Mouse (Mus musculus): ENCODE results near the gene Rnf26. TPM values are rescaled to one million over a fixed set of nuclear protein-coding genes. Genes with fewer than 3 reads are reported as not detected.

The Rnf26 gene
- polyA plus RNA-seq, 1 experiment, result 40.2 TPM

- 0 out of 2 replicates have a peak overlapping the region, but pooled peaks have one; percentile 5 for H3K4me3 ChIP-seq (ENCODE audit: insufficient read depth, low read length)
- no peak for TF ChIP-seq POLR2A (IDR thresholded peaks at IDR 0.05; ENCODE audit: low read depth, low read length)
- TF ChIP-seq CTCF (IDR thresholded peaks at IDR 0.05; ENCODE audit: borderline replicate concordance, insufficient read depth, low read length), result peak; percentile 30; the same call in 1 of the 2 replicates
- H3K27ac ChIP-seq (ENCODE audit: insufficient read depth, low read length), result no peak overlapping the region
- peaks cover 9% of the 10 kb centered on the region; the same call in 1 of the 2 replicates for H3K4me1 ChIP-seq (ENCODE audit: control insufficient read depth, insufficient read depth, low read length)
These were observed 3.8 kb downstream of the Rnf26 start for GRCm38 (mm10) chr9:44109360-44110095.

GRCm38 (mm10) chr9:44108269-44109055 lies 4.9 kb downstream of the Rnf26 start:
- no peak for TF ChIP-seq CTCF (IDR thresholded peaks at IDR 0.05; ENCODE audit: borderline replicate concordance, insufficient read depth, low read length)
- no peak for TF ChIP-seq POLR2A (IDR thresholded peaks at IDR 0.05; ENCODE audit: low read depth, low read length)
- H3K27ac ChIP-seq (ENCODE audit: insufficient read depth, low read length), result no peak overlapping the region
- H3K4me3 ChIP-seq (ENCODE audit: insufficient read depth, low read length), result no peak overlapping the region
- 0 out of 2 replicates have a peak, but pooled peaks cover 9% of the 10 kb centered on the region for H3K4me1 ChIP-seq (ENCODE audit: control insufficient read depth, insufficient read depth, low read length)

- TF ChIP-seq POLR2A (IDR thresholded peaks at IDR 0.05; ENCODE audit: low read depth, low read length) (no peak), CTCF (IDR thresholded peaks at IDR 0.05; ENCODE audit: borderline replicate concordance, insufficient read depth, low read length) (0 out of 2 replicates have a peak, but pooled peaks have one; percentile 13)
- Histone ChIP-seq H3K4me3 (ENCODE audit: insufficient read depth, low read length) (peak overlapping the region; percentile 7), H3K27ac (ENCODE audit: insufficient read depth, low read length) (peak overlapping the region; percentile 80), H3K4me1 (ENCODE audit: control insufficient read depth, insufficient read depth, low read length) (0 out of 2 replicates have a peak, but pooled peaks cover 9% of the 10 kb centered on the region)
These were observed 5.6 kb downstream of the Rnf26 start for GRCm38 (mm10) chr9:44107557-44108179.

GRCm38 (mm10) chr9:44107110-44107509 lies 6.2 kb downstream of the Rnf26 start, which contains the start of gene C1qtnf5:
C1qtnf5 (plus strand) TSS chr9:44107245.
- Histone ChIP-seq H3K4me3 (ENCODE audit: insufficient read depth, low read length) (peak within 1 kb of the TSS; percentile 7), H3K27ac (ENCODE audit: insufficient read depth, low read length) (peak within 1 kb of the TSS; percentile 80), H3K4me1 (ENCODE audit: control insufficient read depth, insufficient read depth, low read length) (0 out of 2 replicates have a peak, but pooled peaks cover 9% of the 10 kb centered on the region)
- TF ChIP-seq CTCF (IDR thresholded peaks at IDR 0.05; ENCODE audit: borderline replicate concordance, insufficient read depth, low read length), result no peak
- peak; percentile 60 for TF ChIP-seq POLR2A (IDR thresholded peaks at IDR 0.05; ENCODE audit: low read depth, low read length)

GRCm38 (mm10) chr9:44106596-44106995 lies 6.7 kb downstream of the Rnf26 start:
- Histone ChIP-seq H3K4me3 (ENCODE audit: insufficient read depth, low read length) (no peak overlapping the region), H3K27ac (ENCODE audit: insufficient read depth, low read length) (peak overlapping the region; percentile 46), H3K4me1 (ENCODE audit: control insufficient read depth, insufficient read depth, low read length) (0 out of 2 replicates have a peak, but pooled peaks cover 9% of the 10 kb centered on the region)
- no peak for TF ChIP-seq CTCF (IDR thresholded peaks at IDR 0.05; ENCODE audit: borderline replicate concordance, insufficient read depth, low read length)

GRCm38 (mm10) chr9:44106182-44106581 lies 7.1 kb downstream of the Rnf26 start:
- Histone ChIP-seq H3K4me3 (ENCODE audit: insufficient read depth, low read length) (no peak overlapping the region), H3K4me1 (ENCODE audit: control insufficient read depth, insufficient read depth, low read length) (0 out of 2 replicates have a peak, but pooled peaks cover 9% of the 10 kb centered on the region), H3K27ac (ENCODE audit: insufficient read depth, low read length) (no peak overlapping the region)
- TF ChIP-seq POLR2A (IDR thresholded peaks at IDR 0.05; ENCODE audit: low read depth, low read length) (no peak), CTCF (IDR thresholded peaks at IDR 0.05; ENCODE audit: borderline replicate concordance, insufficient read depth, low read length) (no peak)

- TF ChIP-seq POLR2A (IDR thresholded peaks at IDR 0.05; ENCODE audit: low read depth, low read length), result no peak
- TF ChIP-seq CTCF (IDR thresholded peaks at IDR 0.05; ENCODE audit: borderline replicate concordance, insufficient read depth, low read length), result no peak
- Histone ChIP-seq H3K4me3 (ENCODE audit: insufficient read depth, low read length) (no peak overlapping the region), H3K4me1 (ENCODE audit: control insufficient read depth, insufficient read depth, low read length) (0 out of 2 replicates have a peak, but pooled peaks cover 9% of the 10 kb centered on the region), H3K27ac (ENCODE audit: insufficient read depth, low read length) (no peak overlapping the region)
These were observed 7.5 kb downstream of the Rnf26 start for GRCm38 (mm10) chr9:44105781-44106180.

GRCm38 (mm10) chr9:44104881-44105280 lies 8.4 kb downstream of the Rnf26 start:
- H3K4me3 ChIP-seq (ENCODE audit: insufficient read depth, low read length), result no peak overlapping the region
- no peak overlapping the region for H3K27ac ChIP-seq (ENCODE audit: insufficient read depth, low read length)
- 0 out of 2 replicates have a peak, but pooled peaks cover 9% of the 10 kb centered on the region for H3K4me1 ChIP-seq (ENCODE audit: control insufficient read depth, insufficient read depth, low read length)
- TF ChIP-seq POLR2A (IDR thresholded peaks at IDR 0.05; ENCODE audit: low read depth, low read length), result no peak
- no peak for TF ChIP-seq CTCF (IDR thresholded peaks at IDR 0.05; ENCODE audit: borderline replicate concordance, insufficient read depth, low read length)

GRCm38 (mm10) chr9:44101490-44101889 lies 11.8 kb downstream of the Rnf26 start, which contains the start of gene Mfrp:
Mfrp (plus strand) TSS chr9:44101729.
- TF ChIP-seq CTCF (IDR thresholded peaks at IDR 0.05; ENCODE audit: borderline replicate concordance, insufficient read depth, low read length), result no peak
- TF ChIP-seq POLR2A (IDR thresholded peaks at IDR 0.05; ENCODE audit: low read depth, low read length), result no peak
- Histone ChIP-seq H3K4me1 (ENCODE audit: control insufficient read depth, insufficient read depth, low read length) (0 out of 2 replicates have a peak, but pooled peaks cover 5% of the 10 kb centered on the region), H3K4me3 (ENCODE audit: insufficient read depth, low read length) (no peak within 1 kb of the TSS), H3K27ac (ENCODE audit: insufficient read depth, low read length) (no peak within 1 kb of the TSS)

Data from embryonic fibroblast, embryonic 13.5 days (primary cell).